Mouse (Mus musculus): Measurements from ENCODE around the gene BC049352.

DNA sequence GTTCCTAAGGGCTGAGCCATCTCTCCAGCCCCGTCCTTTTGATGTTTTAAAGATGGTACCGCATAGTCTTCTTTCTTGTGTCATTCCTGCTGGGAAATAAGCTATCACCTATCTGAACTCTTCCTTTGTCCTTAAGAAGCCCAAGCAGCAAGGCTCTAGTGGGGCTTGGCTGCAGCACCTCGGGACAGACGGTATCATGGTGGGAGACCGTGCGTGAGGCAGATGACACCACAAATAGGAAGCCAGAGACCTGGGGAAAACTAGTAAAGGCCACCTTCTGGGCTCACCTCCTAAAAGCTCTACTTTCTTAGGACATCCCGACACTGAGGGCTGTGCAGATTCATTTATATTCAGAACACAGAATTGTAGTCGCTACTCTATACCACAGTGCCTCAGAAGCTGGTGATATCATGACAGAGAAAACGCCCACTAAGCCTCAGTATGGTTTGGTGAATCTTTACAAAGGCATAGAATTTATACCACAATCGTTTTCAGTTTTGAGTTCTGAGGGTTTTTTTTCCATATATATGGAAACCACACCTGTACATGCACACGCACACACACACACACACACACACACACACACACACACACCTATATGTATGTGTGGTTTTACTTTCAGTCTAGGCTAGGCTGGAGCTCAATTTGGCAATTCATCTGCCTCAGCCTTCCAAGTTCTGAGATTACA is 109.8 kb downstream of the BC049352 start:
- TF ChIP-seq POLR2A (IDR thresholded peaks at IDR 0.05; ENCODE audit: insufficient read depth, low read depth, low read length) (no peak), CTCF (IDR thresholded peaks at IDR 0.05; ENCODE audit: insufficient read depth, low read depth, low read length) (no peak)

Measured in olfactory bulb, adult 2 months (tissue).